Mouse (Mus musculus) gonadal fat pad, adult 2 months (tissue): Measurements from ENCODE around the gene Hist1h3a. TPM values are rescaled to one million over a fixed set of nuclear protein-coding genes. Genes with fewer than 3 reads are reported as not detected.
"Not testable (repeated sequence)": the region's sequence is repeated elsewhere in the genome, so short reads cannot be mapped to it uniquely, and the experiment has no call there.

Experiments used
- DNase-seq: peaks from one replicate; pipeline ENCODE4 v3.0.0-alpha.2; 2012; ENCODE audit warnings: low read depth
- polyA plus RNA-seq: library from polyadenylated mRNA; depleted of rRNA; stranded (reverse); fragments of >200 nt; gene quantifications from 2 replicates; pipeline ENCODE4 v1.2.3, GENCODE M21; 2012; rRNA removed

Hist1h3a gene
- 2.8 and 4.3 TPM in 2 replicates for polyA plus RNA-seq

GRCm38 (mm10) chr13:23761871-23762821 is at the start of gene Hist1h3a:
Hist1h3a (minus strand) TSS chr13:23762386.
- DNase-seq: not testable (repeated sequence)

- no peak for DNase-seq
Observed at GRCm38 (mm10) chr13:23806422-23807052, 44.4 kb upstream of the Hist1h3a start, which contains the start of gene Slc17a2. Slc17a2 (plus strand) TSS chr13:23806993.

GRCm38 (mm10) chr13:23804532-23804931 is 42.3 kb upstream of the Hist1h3a start:
- no peak for DNase-seq

GRCm38 (mm10) chr13:23799405-23799804 is 37.2 kb upstream of the Hist1h3a start:
- DNase-seq: no peak

- DNase-seq: no peak
Observed at GRCm38 (mm10) chr13:23792520-23792919, 30.3 kb upstream of the Hist1h3a start.

GRCm38 (mm10) chr13:23779025-23779424 is 16.8 kb upstream of the Hist1h3a start:
- DNase-seq: no peak

GRCm38 (mm10) chr13:23778339-23778738 is 16.2 kb upstream of the Hist1h3a start:
- DNase-seq: no peak

- no peak for DNase-seq
Observed at GRCm38 (mm10) chr13:23772561-23773313, 10.6 kb upstream of the Hist1h3a start.

GRCm38 (mm10) chr13:23769613-23770012 is 7.4 kb upstream of the Hist1h3a start, which contains the start of gene Trim38:
Trim38 (plus strand) TSS chr13:23769913.
- DNase-seq: not testable (repeated sequence)

- DNase-seq: no peak
Observed at GRCm38 (mm10) chr13:23768834-23769397, 6.7 kb upstream of the Hist1h3a start.

- no peak for DNase-seq
Observed at GRCm38 (mm10) chr13:23766772-23767171, 4.6 kb upstream of the Hist1h3a start.

- DNase-seq: no peak
Observed at GRCm38 (mm10) chr13:23765172-23765513, 3.0 kb upstream of the Hist1h3a start.

GRCm38 (mm10) chr13:23764324-23765171 is 2.4 kb upstream of the Hist1h3a start:
- no peak for DNase-seq

- no peak for DNase-seq
Observed at GRCm38 (mm10) chr13:23763586-23764323, 1.6 kb upstream of the Hist1h3a start, which contains the start of gene Hist1h1a. Hist1h1a (plus strand) TSS chr13:23763666.

- DNase-seq: no peak
Observed at GRCm38 (mm10) chr13:23763242-23763585, 1.0 kb upstream of the Hist1h3a start.

- no peak for DNase-seq
Observed at GRCm38 (mm10) chr13:23760972-23761864, 968 bp downstream of the Hist1h3a start, which contains the start of gene Hist1h4a. Hist1h4a (minus strand) TSS chr13:23761230.

GRCm38 (mm10) chr13:23760240-23760971 is 1.8 kb downstream of the Hist1h3a start:
- DNase-seq: no peak

GRCm38 (mm10) chr13:23759916-23760239 is 2.3 kb downstream of the Hist1h3a start:
- DNase-seq: no peak
